Mouse (Mus musculus): ENCODE measurements around the gene Gm6899. TPM values are rescaled to one million over a fixed set of nuclear protein-coding genes. Genes with fewer than 3 reads are reported as not detected.
A peak's percentile ranks its signal among the peaks of the same experiment; 100 is the strongest.

Gm6899 gene
- not detected for total RNA-seq (2021)

GRCm38 (mm10) chr11:26593061-26594059 is at the start of gene Gm6899, which contains the start of gene Vrk2:
Gene Gm6899, plus strand, starts transcription at chr11:26593241.
Gene Vrk2, minus strand, starts transcription at chr11:26593999.
- intact Hi-C loops (cut with DNase I) = no loop called here

DNA sequence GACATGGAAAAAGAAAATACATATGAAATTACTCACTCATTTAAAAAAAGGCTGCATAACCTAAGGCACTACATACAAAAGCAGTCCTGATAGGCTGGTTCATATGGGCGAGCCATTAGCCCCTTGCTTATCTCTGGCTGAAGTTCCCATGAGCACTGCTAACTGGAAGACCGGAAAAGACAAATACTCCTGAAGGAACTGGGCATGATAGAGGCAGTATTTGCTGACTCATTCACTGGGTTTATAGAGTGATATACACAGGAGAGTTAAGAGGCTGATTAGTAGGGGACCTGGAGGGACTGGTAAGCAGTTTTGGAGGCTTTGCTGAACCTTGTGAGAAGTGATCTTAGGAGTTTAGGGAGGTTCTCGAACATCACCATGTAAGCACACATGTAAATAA is 41.5 kb upstream of the Gm6899 start:
- DNase-seq (ENCODE audit: low spot score in 2 of 2) = no peak
- intact Hi-C loops (cut with DNase I) = no loop called here

More at GRCm38 (mm10) chr11:26593061-26594059, at the start of gene Gm6899, which contains the start of gene Vrk2:
- peak; percentile 45 to 62 for DNase-seq (ENCODE audit: low spot score in 2 of 2)

GRCm38 (mm10) chr11:26585409-26586366 is 7.4 kb upstream of the Gm6899 start:
- intact Hi-C loops (cut with DNase I) = no loop called here
- no peak for DNase-seq (ENCODE audit: low spot score in 2 of 2)

DNA sequence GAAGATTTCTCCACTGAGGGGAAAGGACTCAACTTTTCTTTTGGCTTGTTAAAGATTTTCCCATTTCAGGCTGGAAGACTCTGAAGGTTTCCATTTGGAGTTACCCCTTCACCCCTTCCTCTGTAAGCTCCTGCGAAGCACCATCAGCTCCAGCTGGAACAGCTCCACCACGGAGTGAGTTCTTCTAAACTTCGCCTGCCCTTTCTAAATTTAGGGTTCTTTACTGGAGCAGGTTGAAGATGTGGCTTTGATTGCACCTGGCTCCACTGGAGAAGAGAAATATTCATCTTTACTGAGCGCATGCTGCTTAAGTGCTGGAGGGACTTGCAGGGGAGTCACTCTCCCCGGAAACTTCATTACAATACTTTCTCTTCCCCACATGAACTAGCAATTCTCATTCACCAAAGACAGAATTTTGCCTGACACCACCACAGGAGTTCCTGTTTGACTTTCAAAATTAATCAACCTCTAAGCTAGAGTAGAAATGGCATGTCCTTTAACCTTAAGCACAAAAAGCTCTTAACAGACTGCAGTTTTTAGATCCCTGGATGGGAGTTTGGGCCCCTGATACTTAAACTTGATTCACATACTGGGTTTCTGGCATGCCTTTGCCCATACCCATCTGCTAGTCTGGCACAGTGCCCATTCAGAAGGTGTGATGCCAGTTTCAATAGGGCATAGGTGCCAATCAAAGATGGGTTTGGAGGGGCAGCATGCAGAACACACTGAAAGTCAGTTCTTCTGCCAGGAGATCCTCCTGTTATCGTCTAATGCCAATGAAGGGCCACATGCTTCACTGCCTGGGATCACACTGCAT is 6.5 kb upstream of the Gm6899 start:
- intact Hi-C loops (cut with DNase I) = no loop called here
- DNase-seq (ENCODE audit: low spot score in 2 of 2) = no peak

DNA sequence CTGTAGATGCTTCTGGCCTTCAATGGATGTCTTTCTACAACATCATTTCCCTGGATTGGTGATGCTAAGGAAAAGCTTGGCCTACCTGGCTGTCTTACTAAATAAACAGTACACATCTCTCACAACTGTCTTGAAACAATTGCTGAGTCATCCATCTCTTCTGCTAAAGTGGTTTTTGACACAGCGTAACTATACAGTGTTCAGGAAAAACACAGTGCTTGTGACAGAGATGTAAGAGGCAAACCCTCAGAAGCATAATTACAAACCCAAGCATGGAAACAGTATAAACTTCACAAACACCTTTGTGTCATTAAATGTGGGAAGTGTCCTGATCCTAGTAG is 5.9 kb upstream of the Gm6899 start:
- intact Hi-C loops (cut with DNase I) = no loop called here
- DNase-seq (ENCODE audit: low spot score in 2 of 2) = no peak

GRCm38 (mm10) chr11:26592395-26593053 is 517 bp upstream of the Gm6899 start:
- DNase-seq (ENCODE audit: low spot score in 2 of 2) = no peak
- intact Hi-C loops (cut with DNase I) = no loop called here

DNA sequence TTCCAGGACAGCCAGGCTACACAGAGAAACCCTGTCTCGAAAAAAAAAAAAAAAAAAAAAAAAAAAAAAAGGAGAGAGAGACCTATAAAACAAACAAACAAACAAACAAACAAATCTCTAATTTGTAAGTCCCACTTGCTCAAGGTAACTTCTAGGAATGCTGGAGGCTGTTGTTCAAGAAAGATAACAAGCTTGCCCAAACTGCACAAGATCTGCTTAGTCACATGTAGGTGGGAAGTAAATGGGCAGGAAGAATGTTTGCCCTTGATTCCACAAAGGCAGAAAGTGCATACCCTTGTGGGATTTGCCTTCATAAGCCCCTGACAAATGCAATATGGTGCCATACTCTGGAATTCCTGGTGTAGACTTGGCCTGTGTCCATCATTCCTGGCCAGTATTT is 1.4 kb downstream of the Gm6899 start:
- intact Hi-C loops (cut with DNase I) = no loop called here
- DNase-seq (ENCODE audit: low spot score in 2 of 2) = no peak

- intact Hi-C loops (cut with DNase I) = no loop called here
- DNase-seq (ENCODE audit: low spot score in 2 of 2) = no peak
Observed at GRCm38 (mm10) chr11:26596186-26596585, 3.1 kb downstream of the Gm6899 start.

GRCm38 (mm10) chr11:26597145-26597544 is 4.1 kb downstream of the Gm6899 start:
- no peak for DNase-seq (ENCODE audit: low spot score in 2 of 2)
- intact Hi-C loops (cut with DNase I) = no loop called here

- no peak for DNase-seq (ENCODE audit: low spot score in 2 of 2)
- intact Hi-C loops (cut with DNase I) = no loop called here
Observed at GRCm38 (mm10) chr11:26597761-26598160, 4.7 kb downstream of the Gm6899 start.

DNA sequence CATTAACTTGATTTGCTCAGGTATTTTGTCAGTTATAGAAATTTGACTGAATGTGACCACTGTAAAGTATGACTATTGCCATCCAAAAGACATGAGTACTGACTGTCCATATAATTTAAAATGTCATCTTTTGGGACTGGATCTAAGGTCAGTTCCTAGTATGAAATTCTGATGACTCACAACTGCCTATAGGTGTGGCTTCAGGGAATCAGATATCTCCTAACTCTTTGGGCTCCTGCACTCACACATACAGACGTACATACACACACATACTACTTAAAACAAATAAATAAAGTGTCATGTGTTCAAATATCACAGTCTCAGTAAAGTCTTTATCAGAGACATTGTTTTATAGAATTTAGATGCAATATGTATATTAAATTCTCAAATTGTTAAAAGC is 5.8 kb downstream of the Gm6899 start:
- intact Hi-C loops (cut with DNase I) = no loop called here
- no peak for DNase-seq (ENCODE audit: low spot score in 2 of 2)

GRCm38 (mm10) chr11:26600692-26601091 is 7.7 kb downstream of the Gm6899 start:
- DNase-seq (ENCODE audit: low spot score in 2 of 2) = peak in 1 of 2 experiments; percentile 18
- intact Hi-C loops (cut with DNase I) = no loop called here

DNA sequence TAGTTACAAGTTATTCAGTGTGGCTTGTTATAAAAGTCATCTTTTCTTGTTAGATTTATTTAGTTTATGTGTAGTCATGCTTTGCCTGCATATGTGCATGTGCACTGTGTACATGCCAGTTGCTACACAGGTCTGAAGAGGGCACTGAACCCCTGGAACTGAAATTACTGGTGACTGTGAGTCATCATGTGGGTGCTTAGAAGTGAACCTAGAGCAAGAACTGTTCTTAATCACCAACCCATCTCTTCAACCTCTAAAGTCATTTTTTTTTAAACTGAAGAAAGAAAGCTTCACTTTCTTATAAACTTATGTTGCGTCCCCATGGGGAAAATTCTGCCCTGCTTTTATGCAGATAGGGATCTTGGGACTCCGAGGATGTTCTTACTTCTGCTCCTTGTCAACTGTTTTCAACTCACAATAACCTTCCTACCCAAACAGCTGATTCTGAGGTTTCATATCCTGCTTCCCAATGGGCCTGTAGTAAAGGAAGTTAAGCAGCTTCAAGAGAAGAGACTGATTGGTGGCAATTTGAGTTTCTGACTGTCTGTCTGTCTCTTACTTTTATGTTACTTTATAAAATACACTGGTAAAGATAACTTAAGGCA is 8.6 kb downstream of the Gm6899 start:
- no peak for DNase-seq (ENCODE audit: low spot score in 2 of 2)
- intact Hi-C loops (cut with DNase I) = no loop called here

- intact Hi-C loops (cut with DNase I) = no loop called here
- DNase-seq (ENCODE audit: low spot score in 2 of 2) = no peak
Observed at GRCm38 (mm10) chr11:26604061-26604655, 11.1 kb downstream of the Gm6899 start.

GRCm38 (mm10) chr11:26608795-26609194 is 15.8 kb downstream of the Gm6899 start:
- peak; percentile 37 to 49 for DNase-seq (ENCODE audit: low spot score in 2 of 2)
- intact Hi-C loops (cut with DNase I) = no loop called here

- intact Hi-C loops (cut with DNase I) = no loop called here
- DNase-seq (ENCODE audit: low spot score in 2 of 2) = no peak
Observed at GRCm38 (mm10) chr11:26618475-26619223, 25.6 kb downstream of the Gm6899 start.

GRCm38 (mm10) chr11:26622727-26623126 is 29.7 kb downstream of the Gm6899 start:
- no peak for DNase-seq (ENCODE audit: low spot score in 2 of 2)

More at GRCm38 (mm10) chr11:26622727-26623126, 29.7 kb downstream of the Gm6899 start:
- intact Hi-C loops (cut with DNase I) = no loop called here
